Mouse (Mus musculus) hindbrain, embryonic 11.5 days (tissue): ENCODE data around the gene Sh3gl2. TPM values are rescaled to one million over a fixed set of nuclear protein-coding genes. Genes with fewer than 3 reads are reported as not detected.

Experiments
- ATAC-seq: fragments of 200-750 bp; cut with Nextera tagmentation; 2 replicates; pipeline ENCODE4 v1.8.0; 2017; ENCODE audit warnings: mild to moderate bottlenecking, moderate TSS enrichment, moderate library complexity; ENCODE audit not compliant: low FRiP score
- DNase-seq: peaks from one replicate; pipeline ENCODE4 v3.0.0-alpha.2; 2015; ENCODE audit warnings: low spot score
- H3K27ac ChIP-seq: fragments of 300-500 bp; sonication (generic); 2 replicates; pipeline ENCODE4 v1.5.1; 2014; ENCODE audit warnings: mild to moderate bottlenecking, low read depth, low read length
- H3K27me3 ChIP-seq: fragments of 300-500 bp; sonication (generic); 2 replicates; pipeline ENCODE4 v1.6.1; 2014; ENCODE audit warnings: mild to moderate bottlenecking, low read length, moderate library complexity, mixed read lengths; ENCODE audit not compliant: control insufficient read depth, insufficient read depth
- H3K36me3 ChIP-seq: fragments of 300-500 bp; sonication (generic); 2 replicates; pipeline ENCODE4 v1.6.1; 2014; ENCODE audit warnings: mild to moderate bottlenecking, low read length, moderate library complexity, mixed read lengths; ENCODE audit not compliant: control insufficient read depth, insufficient read depth
- H3K4me1 ChIP-seq: fragments of 300-500 bp; sonication (generic); replicated peaks from 2 replicates; pipeline ENCODE4 v1.6.1; 2014; ENCODE audit warnings: low read length, mixed read lengths; ENCODE audit not compliant: control insufficient read depth, insufficient read depth
- H3K4me2 ChIP-seq: fragments of 300-500 bp; sonication (generic); replicated peaks from 2 replicates; pipeline ENCODE4 v1.6.1; 2014; ENCODE audit warnings: mild to moderate bottlenecking, low read depth, low read length
- H3K4me3 ChIP-seq: fragments of 300-500 bp; sonication (generic); 2 replicates; pipeline ENCODE4 v1.5.1; 2014; ENCODE audit warnings: low read depth, low read length
- H3K9ac ChIP-seq: fragments of 300-500 bp; sonication (generic); 2 replicates; pipeline ENCODE4 v1.6.1; 2014; ENCODE audit warnings: low read depth, low read length
- H3K9me3 ChIP-seq: fragments of 300-500 bp; sonication (generic); 2 replicates; pipeline ENCODE4 v1.6.1; 2016; ENCODE audit warnings: low read length; ENCODE audit not compliant: control insufficient read depth
- WGBS: fragments of 180-500 bp; shearing (Covaris S2); extraction: QIAGEN DNeasy Blood & Tissue Kit; methylation state at CpG from one replicate; pipeline ENCODE4 v1.1.7; 2014; 5-methylcytosine and 5-hydroxymethylcytosine counted together
- polyA plus RNA-seq: library from polyadenylated mRNA; unstranded; fragments of >200 nt; fragmentation: Nextera tagmentation; extraction: Ambion mirVana; gene quantifications from 2 replicates; pipeline ENCODE4 v1.2.1, GENCODE M21; 2014

Sh3gl2 gene
- polyA plus RNA-seq, 1 experiment from 2014 or later = 12.9 TPM

- Histone ChIP-seq H3K4me2 (no peak overlapping the region), H3K27ac (no peak overlapping the region), H3K9ac (no peak overlapping the region), H3K4me3 (no peak overlapping the region), H3K4me1 (no peaks in the 10 kb centered on the region), H3K27me3 (no peaks in the 10 kb centered on the region), H3K36me3 (no peaks in the 10 kb centered on the region), H3K9me3 (no peaks in the 10 kb centered on the region)
- DNase-seq (no peak), ATAC-seq (no peak)
- 52% methylated on average over 2 of the region's 2 CpGs for WGBS
Measured at GRCm38 (mm10) chr4:85250271-85250670, 45.3 kb downstream of the Sh3gl2 start.

- no peak overlapping the region for H3K4me3 ChIP-seq
- ATAC-seq (no peak), DNase-seq (no peak)
- H3K36me3 ChIP-seq = no peaks in the 10 kb centered on the region
- no peak overlapping the region for H3K9ac ChIP-seq
- H3K27ac ChIP-seq = no peak overlapping the region
- H3K4me1 ChIP-seq = no peaks in the 10 kb centered on the region
- no peak overlapping the region for H3K4me2 ChIP-seq
- H3K9me3 ChIP-seq = no peaks in the 10 kb centered on the region
- no peaks in the 10 kb centered on the region for H3K27me3 ChIP-seq
- WGBS = 75% methylated on average over 2 of the region's 2 CpGs
Measured at GRCm38 (mm10) chr4:85250786-85251185, 45.9 kb downstream of the Sh3gl2 start.

GRCm38 (mm10) chr4:85255771-85256389 is 51.0 kb downstream of the Sh3gl2 start:
- Histone ChIP-seq H3K4me3 (no peak overlapping the region), H3K9me3 (no peaks in the 10 kb centered on the region), H3K9ac (no peak overlapping the region), H3K4me1 (no peaks in the 10 kb centered on the region), H3K27ac (no peak overlapping the region), H3K27me3 (no peaks in the 10 kb centered on the region), H3K36me3 (no peaks in the 10 kb centered on the region), H3K4me2 (no peak overlapping the region)
- 85% methylated on average over 7 of the region's 8 CpGs for WGBS
- ATAC-seq = no peak
- DNase-seq = no peak

GRCm38 (mm10) chr4:85256461-85257202 is 51.7 kb downstream of the Sh3gl2 start:
- Histone ChIP-seq H3K27me3 (no peaks in the 10 kb centered on the region), H3K9ac (no peak overlapping the region), H3K4me2 (no peak overlapping the region), H3K4me3 (no peak overlapping the region), H3K36me3 (no peaks in the 10 kb centered on the region), H3K9me3 (no peaks in the 10 kb centered on the region), H3K4me1 (no peaks in the 10 kb centered on the region), H3K27ac (no peak overlapping the region)
- ATAC-seq (peak; percentile 87), DNase-seq (peak; percentile 33)
- WGBS = 77% methylated on average over 5 of the region's 5 CpGs

- no peaks in the 10 kb centered on the region for H3K27me3 ChIP-seq
- H3K9me3 ChIP-seq = no peaks in the 10 kb centered on the region
- H3K9ac ChIP-seq = no peak overlapping the region
- no peaks in the 10 kb centered on the region for H3K4me1 ChIP-seq
- no peak for DNase-seq
- no peaks in the 10 kb centered on the region for H3K36me3 ChIP-seq
- H3K4me2 ChIP-seq = no peak overlapping the region
- H3K4me3 ChIP-seq = no peak overlapping the region
- WGBS = 80% methylated on average over 3 of the region's 4 CpGs
- ATAC-seq = peak; percentile 26; the same call in 1 of the 2 replicates
- no peak overlapping the region for H3K27ac ChIP-seq
Measured at GRCm38 (mm10) chr4:85257771-85258341, 52.9 kb downstream of the Sh3gl2 start.

GRCm38 (mm10) chr4:85260687-85261658 is 56.0 kb downstream of the Sh3gl2 start:
- no peaks in the 10 kb centered on the region for H3K9me3 ChIP-seq
- ATAC-seq = no peak
- no peaks in the 10 kb centered on the region for H3K4me1 ChIP-seq

GRCm38 (mm10) chr4:85262146-85262545 is 57.2 kb downstream of the Sh3gl2 start:
- H3K4me3 ChIP-seq = no peak overlapping the region
- H3K36me3 ChIP-seq = no peaks in the 10 kb centered on the region
- H3K9ac ChIP-seq = no peak overlapping the region
- no peak for DNase-seq
- no peak overlapping the region for H3K4me2 ChIP-seq
- H3K4me1 ChIP-seq = no peaks in the 10 kb centered on the region
- no peak overlapping the region for H3K27ac ChIP-seq
- no peaks in the 10 kb centered on the region for H3K27me3 ChIP-seq
- WGBS = 82% methylated on average over 6 of the region's 6 CpGs
- ATAC-seq = no peak
- no peaks in the 10 kb centered on the region for H3K9me3 ChIP-seq

More at GRCm38 (mm10) chr4:85260687-85261658, 56.0 kb downstream of the Sh3gl2 start:
- Histone ChIP-seq H3K9ac (no peak overlapping the region), H3K4me2 (no peak overlapping the region), H3K27me3 (no peaks in the 10 kb centered on the region), H3K36me3 (no peaks in the 10 kb centered on the region), H3K27ac (no peak overlapping the region), H3K4me3 (no peak overlapping the region)
- DNase-seq = no peak
- 90% methylated on average over 12 of the region's 12 CpGs for WGBS

- no peak overlapping the region for H3K9ac ChIP-seq
- H3K27ac ChIP-seq = no peak overlapping the region
- no peaks in the 10 kb centered on the region for H3K27me3 ChIP-seq
- no peak overlapping the region for H3K4me2 ChIP-seq
- 91% methylated on average over 13 of the region's 13 CpGs for WGBS
- DNase-seq = no peak
- H3K4me1 ChIP-seq = no peaks in the 10 kb centered on the region
- no peaks in the 10 kb centered on the region for H3K36me3 ChIP-seq
- ATAC-seq = no peak
- no peaks in the 10 kb centered on the region for H3K9me3 ChIP-seq
- H3K4me3 ChIP-seq = no peak overlapping the region
Measured at GRCm38 (mm10) chr4:85262606-85263005, 57.7 kb downstream of the Sh3gl2 start.
